Mouse (Mus musculus) hematopoietic stem cell, adult 5-6 weeks (primary cell): ENCODE measurements around the gene Acot6. TPM values are rescaled to one million over a fixed set of nuclear protein-coding genes. Genes with fewer than 3 reads are reported as not detected.
"Not testable (repeated sequence)": the region's sequence is repeated elsewhere in the genome, so short reads cannot be mapped to it uniquely, and the experiment has no call there.

Source experiments
- ATAC-seq, 2 experiments: fragments of 125-278 bp in 1 of 2; replicated peaks in 1 of 2; 2 replicates each; pipeline ENCODE4 v1.8.0; 2016 to 2017; ENCODE audit warnings: inconsistent platforms in 2 of 2, mild to moderate bottlenecking in 2 of 2, moderate number of reproducible peaks in 2 of 2, low read depth in 1 of 2, moderate TSS enrichment in 1 of 2; ENCODE audit not compliant: low FRiP score in 2 of 2, poor library complexity in 2 of 2, severe bottlenecking in 2 of 2, insufficient read depth in 1 of 2, low TSS enrichment in 1 of 2
- total RNA-seq: library from RNA; stranded (forward); fragments of 172-1452, 232-1000 nt; gene quantifications from 2 replicates; pipeline ENCODE4 v1.2.3, GENCODE M21; 2017

The Acot6 gene
- total RNA-seq: 2.8 and 3.4 TPM in 2 replicates

DNA sequence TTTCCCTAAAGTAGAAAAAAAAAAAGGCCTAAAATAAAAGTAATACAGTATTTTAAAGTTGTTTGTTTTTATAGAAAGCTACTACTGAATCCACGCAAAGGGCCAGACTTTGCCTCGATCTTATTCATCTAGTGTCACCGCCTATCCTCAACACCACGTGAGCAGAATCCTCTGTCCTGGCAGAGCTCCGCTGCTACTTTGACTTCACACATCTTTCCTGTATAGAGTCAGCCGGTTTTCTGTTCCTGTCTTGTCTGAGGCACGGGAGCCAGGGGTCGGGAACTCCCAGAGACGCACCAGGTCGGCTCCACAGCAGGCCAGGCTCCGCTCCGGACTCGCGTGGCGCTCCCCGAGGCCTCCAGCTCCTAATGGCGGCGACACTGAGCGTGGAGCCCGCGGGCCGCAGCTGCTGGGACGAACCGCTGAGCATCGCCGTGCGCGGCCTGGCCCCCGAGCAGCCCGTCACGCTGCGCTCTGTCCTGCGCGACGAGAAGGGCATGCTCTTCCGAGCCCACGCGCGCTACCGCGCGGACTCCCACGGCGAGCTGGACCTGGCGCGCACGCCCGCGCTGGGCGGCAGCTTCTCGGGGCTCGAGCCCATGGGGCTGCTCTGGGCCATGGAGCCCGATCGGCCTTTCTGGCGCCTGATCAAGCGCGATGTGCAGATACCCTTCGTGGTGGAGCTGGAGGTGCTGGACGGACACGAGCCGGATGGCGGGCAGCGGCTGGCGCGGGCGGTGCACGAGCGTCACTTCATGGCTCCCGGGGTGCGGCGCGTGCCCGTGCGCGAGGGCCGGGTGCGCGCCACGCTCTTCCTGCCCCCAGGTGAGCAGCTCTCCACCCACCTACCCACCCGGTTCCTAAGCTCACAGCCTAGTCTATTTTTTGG is at the start of gene Acot6:
Gene Acot6, plus strand, starts transcription at position 51 of the 889 bp plus-strand sequence.
- ATAC-seq: peak; percentile 37 to 60

GRCm38 (mm10) chr12:84050744-84051143 is 49.7 kb upstream of the Acot6 start:
- ATAC-seq: not testable (repeated sequence)

GRCm38 (mm10) chr12:84051937-84052474 is 48.4 kb upstream of the Acot6 start, which contains the start of gene Acot3:
TSS of gene Acot3 (plus strand) at chr12:84052144.
- ATAC-seq: no peak

GRCm38 (mm10) chr12:84052609-84053008 is 47.8 kb upstream of the Acot6 start:
- ATAC-seq: no peak

DNA sequence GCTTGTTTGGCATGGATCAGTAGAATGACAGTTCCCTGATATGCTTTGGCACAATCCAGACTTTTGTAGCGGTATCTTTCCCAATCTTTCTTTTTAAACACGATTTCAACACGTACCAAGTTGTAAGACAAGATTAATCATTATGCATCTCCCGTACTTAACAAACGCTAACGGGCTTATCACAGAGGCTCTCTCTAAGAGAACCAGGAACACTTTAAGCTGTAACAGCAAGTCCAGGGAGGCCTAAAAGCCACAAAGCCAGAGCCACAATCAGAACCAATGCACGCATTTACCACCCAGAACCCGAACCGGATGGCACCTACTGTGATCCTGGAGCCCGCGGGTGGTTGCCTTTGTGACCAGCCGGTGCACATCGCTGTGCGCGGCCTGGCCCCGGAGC is 47.3 kb upstream of the Acot6 start:
- no peak for ATAC-seq

DNA sequence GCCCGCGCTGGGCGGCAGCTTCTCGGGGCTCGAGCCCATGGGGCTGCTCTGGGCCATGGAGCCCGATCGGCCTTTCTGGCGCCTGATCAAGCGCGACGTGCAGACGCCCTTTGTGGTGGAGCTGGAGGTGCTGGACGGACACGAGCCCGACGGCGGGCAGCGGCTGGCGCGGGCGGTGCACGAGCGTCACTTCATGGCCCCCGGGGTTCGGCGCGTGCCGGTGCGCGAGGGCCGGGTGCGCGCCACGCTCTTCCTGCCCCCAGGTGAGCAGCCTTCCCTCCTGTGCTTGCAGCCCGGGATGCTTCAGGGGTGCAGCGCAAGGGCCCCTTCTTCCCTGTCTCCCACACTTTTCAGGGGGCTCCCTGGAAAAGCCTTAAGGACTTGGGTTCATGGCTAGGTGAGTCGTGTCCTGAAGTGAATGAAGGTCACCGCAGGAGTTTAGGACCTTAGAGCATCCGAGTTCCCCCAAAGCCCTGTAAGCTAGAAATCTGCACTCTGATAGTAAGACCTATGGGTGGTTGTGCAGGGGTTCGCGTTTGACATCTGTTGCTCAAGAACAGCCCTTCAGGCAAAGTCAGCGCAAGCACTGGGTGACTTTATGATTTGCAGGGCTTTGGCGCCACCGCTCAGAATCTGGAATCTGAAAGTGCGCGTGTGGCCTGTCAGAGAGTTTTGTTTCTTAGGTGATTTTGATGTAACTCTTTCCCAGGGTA is 46.6 kb upstream of the Acot6 start:
- ATAC-seq: peak in 1 of 2 experiments; percentile 42; a peak in 2 of 4 replicates

DNA sequence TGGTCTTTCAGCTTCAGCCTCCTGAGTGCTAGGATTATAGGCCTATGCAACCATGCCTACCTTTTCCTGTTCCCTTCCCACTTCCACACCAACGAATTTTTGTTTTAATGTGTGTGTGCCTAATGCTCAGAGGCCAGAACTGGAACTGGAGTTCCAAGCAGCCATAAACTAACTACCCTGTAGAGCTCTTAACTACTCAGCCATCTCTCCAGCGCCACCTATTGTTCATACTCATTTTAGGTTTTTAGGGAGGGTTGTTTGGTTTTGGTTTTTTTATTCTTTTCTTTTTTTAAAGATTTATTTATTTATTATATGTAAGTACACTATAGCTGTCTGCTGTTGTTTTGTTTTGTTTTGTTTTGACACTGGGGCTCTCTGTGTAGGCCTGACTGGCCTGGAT is 39.5 kb upstream of the Acot6 start:
- ATAC-seq: peak; percentile 60 to 73; a peak in 2 of 4 replicates

DNA sequence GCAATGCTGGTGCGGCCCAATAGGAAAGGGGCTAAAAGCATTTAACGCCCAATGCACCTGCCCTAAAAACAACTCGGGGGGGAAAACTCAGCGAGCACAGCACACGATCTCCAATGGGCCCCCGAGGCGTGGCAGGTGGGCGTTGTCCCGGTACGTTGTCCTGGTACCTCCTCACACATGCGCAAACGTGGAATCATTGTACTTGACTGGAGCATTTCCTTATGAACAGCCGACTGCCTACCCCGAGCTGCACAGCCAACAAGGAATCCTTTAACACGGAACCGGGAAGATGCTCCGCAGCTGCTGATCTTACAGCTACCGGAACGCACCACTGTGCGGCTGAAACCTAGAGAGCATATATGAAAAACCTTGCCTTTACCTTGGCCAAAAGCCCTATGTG is 38.1 kb upstream of the Acot6 start:
- ATAC-seq: no peak

DNA sequence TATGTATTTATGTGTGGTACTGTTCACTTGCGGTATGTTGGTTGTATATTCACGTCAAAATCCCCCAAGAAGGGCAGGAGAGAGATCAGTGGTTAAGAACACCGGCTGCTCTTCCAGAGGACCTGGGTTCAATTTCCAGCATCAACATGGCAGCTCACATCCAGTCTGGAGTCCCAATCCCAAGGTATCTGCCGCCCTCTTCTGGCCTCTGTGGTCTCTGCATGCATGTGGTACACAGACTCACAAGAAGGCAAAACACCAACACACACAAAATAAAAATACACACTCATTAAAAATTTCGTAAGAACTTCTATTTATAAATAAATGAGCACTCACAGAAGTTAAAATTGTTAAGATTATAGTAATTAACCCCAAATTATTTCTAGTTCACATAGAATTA is 37.2 kb upstream of the Acot6 start:
- ATAC-seq: no peak

GRCm38 (mm10) chr12:84063833-84064232 is 36.6 kb upstream of the Acot6 start:
- no peak for ATAC-seq

DNA sequence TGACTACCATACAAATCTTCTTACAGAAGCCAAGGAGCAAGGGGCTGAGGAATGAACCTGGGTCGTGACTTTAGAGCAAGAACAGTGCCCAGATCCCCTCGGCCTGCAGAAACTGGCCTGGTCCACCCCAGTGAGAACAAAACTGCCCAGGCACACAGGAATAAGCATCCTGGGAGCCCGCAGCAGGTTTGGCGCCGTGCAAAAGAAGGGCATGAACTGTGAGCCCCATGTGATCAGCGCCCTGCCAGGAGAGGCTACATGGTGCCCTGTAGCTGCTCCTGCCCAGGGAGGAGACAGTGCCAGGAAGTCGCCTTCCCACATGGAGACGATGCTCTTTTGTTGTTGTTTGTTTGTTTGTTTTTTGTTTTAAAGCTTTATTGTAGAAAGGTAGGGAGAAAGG is 35.8 kb upstream of the Acot6 start:
- no peak for ATAC-seq

DNA sequence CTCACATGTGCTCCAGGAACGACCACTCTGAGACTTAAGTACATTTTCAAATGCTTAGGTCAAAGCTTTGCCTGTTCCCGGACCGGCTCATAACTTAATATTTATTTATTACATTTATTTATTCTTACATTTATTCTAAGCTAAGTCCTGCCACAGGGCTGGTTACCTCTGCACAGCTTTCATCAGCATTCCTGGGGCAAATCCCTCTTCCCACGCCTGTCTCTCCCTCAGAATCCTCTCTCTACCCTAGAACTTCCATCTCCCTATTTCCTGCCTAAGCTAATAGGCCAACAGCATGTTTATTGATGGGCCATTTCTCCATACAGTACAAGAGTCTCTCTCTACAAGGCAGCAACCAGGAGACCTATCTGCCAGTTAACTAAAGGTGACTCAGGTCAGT is 32.7 kb upstream of the Acot6 start:
- ATAC-seq: no peak

DNA sequence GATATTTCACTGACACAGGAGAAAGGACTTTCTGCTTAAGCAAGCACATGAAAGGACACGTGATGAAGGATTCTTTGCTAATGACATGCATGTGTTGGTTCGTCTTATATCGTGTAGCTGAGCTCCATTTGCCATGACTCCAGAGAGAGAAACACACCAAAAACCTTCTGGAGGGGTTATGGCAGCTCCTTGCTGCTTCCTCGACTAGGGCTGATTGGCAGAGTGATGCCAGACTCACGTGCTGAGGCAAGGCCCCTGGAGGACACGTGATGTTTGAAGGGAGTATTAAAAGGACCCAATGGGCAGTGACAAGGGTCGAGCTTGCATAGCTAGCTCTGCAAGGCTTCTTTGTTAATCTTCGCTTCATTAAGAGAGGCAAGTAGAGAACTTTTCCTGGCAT is 32.2 kb upstream of the Acot6 start:
- ATAC-seq: no peak

DNA sequence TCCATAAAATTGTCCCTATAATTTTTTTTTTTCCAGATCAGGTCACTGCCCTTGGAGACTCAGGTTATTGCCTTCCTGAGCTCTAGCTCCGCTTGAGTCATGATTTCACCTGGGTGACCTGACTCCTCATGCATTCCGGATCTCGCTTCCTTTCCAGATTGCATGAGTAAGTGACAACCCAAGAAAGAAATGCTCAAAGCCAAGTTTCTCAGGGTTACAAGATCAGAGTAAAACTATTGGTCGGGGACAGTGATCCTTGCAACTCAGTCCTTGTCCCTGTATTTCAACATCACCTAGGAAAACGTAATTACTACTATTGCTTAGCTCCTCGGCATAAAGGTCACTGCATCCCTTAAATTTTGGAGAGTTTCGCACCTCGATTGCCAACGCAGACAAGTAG is 31.5 kb upstream of the Acot6 start, which contains the start of gene Acot5:
Gene Acot5, plus strand, starts transcription at position 340 of the 400 bp plus-strand sequence.
- ATAC-seq: no peak

DNA sequence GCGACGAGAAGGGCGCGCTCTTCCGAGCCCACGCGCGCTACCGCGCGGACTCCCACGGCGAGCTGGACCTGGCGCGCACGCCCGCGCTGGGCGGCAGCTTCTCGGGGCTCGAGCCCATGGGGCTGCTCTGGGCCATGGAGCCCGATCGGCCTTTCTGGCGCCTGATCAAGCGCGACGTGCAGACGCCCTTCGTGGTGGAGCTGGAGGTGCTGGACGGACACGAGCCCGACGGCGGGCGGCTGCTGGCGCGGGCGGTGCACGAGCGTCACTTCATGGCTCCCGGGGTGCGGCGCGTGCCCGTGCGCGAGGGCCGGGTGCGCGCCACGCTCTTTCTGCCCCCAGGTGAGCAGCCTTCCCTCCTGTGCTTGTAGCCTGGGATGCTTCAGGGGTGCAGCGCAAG is 30.9 kb upstream of the Acot6 start:
- ATAC-seq: not testable (repeated sequence)

GRCm38 (mm10) chr12:84071696-84072095 is 28.8 kb upstream of the Acot6 start:
- no peak for ATAC-seq

DNA sequence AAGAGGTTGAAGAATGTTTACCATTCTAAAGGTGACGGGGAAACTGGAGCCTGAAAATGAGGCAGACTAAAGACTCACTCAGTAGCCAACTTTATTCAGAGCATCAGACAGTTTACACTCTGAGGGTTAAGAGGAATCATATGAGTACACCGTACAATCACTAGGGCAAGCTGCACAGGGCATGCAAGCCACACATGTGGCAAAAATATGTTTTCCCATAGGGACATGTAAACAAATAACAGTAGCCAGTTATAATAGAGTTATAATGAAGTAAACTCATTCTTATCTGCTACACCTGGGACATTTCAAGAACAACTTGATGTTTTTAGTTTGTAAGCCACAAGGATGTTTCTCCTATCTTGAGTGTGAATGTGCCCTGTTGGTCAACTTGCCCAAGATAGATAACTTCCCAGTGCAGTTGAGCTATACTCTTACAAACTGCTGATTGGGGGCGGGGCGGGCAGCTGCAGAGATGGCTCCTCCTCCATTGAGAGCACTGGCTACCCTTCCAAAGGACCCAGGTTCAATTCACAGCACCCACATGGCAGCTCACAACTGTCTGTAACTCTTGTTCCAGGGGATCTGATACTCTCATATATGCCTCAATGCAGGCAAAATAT is 23.0 kb upstream of the Acot6 start:
- ATAC-seq: no peak

DNA sequence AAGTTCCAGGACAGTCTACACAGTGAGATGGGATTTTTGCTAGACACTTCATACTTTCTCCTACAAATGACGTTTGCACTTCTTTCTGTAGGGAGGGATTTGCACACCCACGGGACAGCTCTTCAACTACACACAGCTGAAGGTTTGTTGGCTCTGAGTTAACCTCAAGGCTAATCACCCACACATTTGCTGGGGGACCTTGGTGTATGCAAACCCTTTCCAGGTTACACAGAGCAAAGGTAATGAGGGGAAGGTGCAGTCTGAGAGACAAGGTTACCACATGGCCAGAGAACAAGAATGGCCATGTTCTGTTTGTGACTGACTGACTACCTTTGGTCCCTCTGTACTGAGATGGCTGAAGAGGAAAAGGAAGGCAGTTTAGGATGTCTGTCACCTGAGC is 16.6 kb upstream of the Acot6 start:
- no peak for ATAC-seq
